Mouse (Mus musculus) liver, adult 2 months (tissue): Measurements from ENCODE around the gene A630095N17Rik.

ENCODE experiments used
- CTCF ChIP-seq: fragments of 200-500 bp; IDR thresholded peaks from 2 replicates; pipeline ENCODE4 v1.5.1; 2011; ENCODE audit warnings: low read depth, low read length, control low read depth
- POLR2A ChIP-seq: fragments of 200-500 bp; IDR thresholded peaks from 2 replicates; pipeline ENCODE4 v1.6.1; 2011; ENCODE audit warnings: low read length, control low read depth; ENCODE audit not compliant: insufficient read depth; ENCODE audit errors: extremely low read depth

GRCm38 (mm10) chr1:75262969-75263951 lies 31.4 kb upstream of the A630095N17Rik start:
- TF ChIP-seq POLR2A (no peak), CTCF (no peak)
